Mouse (Mus musculus): ENCODE data around the gene Hoxc11.

- TF ChIP-seq CTCF (IDR thresholded peaks at IDR 0.05; ENCODE audit: control insufficient read depth, insufficient read depth, insufficient read length) (no peak), CEBPB (IDR thresholded peaks at IDR 0.05; ENCODE audit: low read depth) (no peak), MAX (IDR thresholded peaks at IDR 0.05) (no peak)
Observed at GRCm38 (mm10) chr15:102984925-102985324, 30.7 kb downstream of the Hoxc11 start.
